Mouse (Mus musculus): ENCODE measurements around the gene Coil. TPM values are rescaled to one million over a fixed set of nuclear protein-coding genes. Genes with fewer than 3 reads are reported as not detected.

Coil gene
- total RNA-seq, 2 experiments from 2014 or later: 8.9 to 10.0 TPM

DNA sequence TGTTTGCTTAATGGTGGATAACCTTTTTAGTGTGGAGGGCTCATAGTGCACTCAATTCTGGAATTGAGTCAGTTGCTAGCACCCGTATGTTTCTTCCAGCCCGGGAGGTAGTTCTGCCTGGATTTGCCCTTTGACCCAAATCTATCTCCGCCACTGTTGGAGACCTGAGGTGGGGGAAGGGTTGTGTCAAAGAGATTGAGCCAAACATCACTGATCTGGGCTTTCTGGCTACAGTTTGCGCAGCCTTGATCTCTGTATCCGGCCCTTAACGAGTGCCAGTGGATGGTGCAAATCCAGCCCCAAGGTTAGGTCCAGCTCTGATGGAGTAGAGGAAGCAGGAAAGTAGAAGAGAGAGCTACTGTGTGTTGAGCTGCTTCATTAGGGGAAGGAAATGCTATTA lies 33.0 kb downstream of the Coil start:
- no peak for DNase-seq (ENCODE audit: low spot score in 2 of 2)

DNA sequence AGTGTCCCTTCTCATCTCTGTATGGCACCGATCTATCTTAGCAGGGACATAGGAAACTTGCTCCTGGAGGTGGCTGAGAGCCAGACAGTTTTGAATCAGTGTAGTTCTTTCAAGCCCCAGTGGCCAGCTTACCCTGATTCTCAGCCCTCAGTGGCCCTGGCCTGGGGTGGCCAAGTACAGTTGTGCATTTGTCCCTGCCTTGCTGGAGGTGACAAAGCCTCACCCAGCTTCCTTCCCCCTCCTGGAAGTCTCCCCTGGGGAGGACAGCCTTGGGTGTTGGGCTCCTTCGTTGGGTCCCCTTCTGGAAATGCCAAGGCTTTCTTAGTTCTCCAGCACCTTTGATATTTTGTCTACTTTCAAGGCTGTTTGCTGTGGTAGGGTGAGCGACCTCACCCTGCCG lies 33.7 kb downstream of the Coil start:
- DNase-seq (ENCODE audit: low spot score in 2 of 2): no peak

DNA sequence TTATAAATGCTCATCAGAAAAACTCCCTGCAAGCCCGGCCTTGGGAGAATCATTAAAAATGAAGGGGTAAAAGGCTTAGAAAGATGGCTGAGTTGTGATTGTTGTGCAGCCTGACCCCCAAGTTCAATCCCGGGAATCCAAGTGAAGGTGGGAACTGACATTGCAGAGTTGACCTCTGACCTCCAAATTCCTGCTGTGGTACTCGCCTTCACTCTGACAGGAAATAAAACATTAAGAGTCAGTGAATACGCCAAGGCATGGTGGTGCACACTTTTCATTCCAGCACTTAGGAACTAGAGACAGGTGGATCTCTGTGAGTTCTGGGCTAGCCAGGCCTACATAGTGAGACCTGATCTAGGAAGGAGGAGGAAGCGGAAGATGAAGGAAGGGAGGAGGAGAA lies 35.4 kb downstream of the Coil start:
- no peak for DNase-seq (ENCODE audit: low spot score in 2 of 2)

GRCm38 (mm10) chr11:89006404-89006803 lies 36.4 kb downstream of the Coil start:
- no peak for DNase-seq (ENCODE audit: low spot score in 2 of 2)

- DNase-seq (ENCODE audit: low spot score in 2 of 2): no peak
These were observed 37.5 kb downstream of the Coil start for GRCm38 (mm10) chr11:89007582-89007981.

GRCm38 (mm10) chr11:89009066-89009465 lies 39.0 kb downstream of the Coil start:
- DNase-seq (ENCODE audit: low spot score in 2 of 2): no peak

- no peak for DNase-seq (ENCODE audit: low spot score in 2 of 2)
These were observed 39.4 kb downstream of the Coil start for GRCm38 (mm10) chr11:89009496-89009895.

DNA sequence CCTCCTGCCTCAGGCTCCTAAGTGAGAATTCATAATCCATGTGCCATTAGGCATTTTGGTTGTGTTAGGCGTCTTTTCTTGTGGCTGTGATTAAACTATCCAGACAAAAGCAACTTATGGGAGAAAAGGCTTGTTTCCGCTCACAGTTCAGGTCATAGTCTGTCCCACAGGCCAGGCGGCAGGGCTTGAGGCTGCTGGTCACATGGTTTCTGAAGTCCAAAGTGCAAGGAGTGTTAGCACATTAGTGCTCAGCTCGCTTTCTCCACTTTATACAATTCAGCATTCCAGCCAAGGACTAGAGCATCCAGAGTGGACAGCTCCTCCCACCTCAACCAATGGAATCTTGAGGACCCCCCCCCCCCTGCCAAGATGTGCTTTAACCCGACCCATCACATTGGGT lies 42.2 kb downstream of the Coil start:
- no peak for DNase-seq (ENCODE audit: low spot score in 2 of 2)

- no peak for DNase-seq (ENCODE audit: low spot score in 2 of 2)
These were observed 47.6 kb downstream of the Coil start for GRCm38 (mm10) chr11:89017514-89018182.

DNA sequence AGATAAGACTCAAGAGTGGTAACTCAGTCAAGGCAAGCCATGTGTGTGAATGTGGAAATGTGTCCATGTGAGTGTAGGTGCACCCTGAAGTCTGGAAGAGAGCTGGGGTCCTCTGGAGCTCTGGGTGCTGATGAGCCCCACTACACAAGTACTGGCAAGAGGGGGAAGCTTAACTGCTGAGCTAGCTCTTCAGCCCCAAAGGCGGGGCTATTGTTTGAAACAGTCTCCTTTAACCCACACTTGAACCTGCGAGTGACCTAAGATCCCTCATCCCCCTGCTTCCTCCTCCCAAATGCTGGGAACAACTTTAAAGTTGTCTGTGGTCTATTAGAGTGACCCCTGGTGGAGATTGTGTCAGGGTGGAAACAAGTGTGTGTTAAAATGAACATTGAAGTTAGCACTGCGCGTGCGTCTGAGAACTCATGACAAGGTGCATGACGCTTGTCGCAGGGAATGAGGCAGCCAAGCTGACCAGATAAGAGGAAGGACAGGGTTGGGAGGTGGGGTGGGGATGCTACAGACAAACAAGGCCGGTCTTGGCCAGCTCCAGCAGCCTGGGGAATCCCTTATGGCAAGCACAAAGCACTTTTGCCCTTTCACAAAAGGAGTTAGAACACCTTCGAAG lies 50.7 kb downstream of the Coil start:
- DNase-seq (ENCODE audit: low spot score in 2 of 2): no peak

DNA sequence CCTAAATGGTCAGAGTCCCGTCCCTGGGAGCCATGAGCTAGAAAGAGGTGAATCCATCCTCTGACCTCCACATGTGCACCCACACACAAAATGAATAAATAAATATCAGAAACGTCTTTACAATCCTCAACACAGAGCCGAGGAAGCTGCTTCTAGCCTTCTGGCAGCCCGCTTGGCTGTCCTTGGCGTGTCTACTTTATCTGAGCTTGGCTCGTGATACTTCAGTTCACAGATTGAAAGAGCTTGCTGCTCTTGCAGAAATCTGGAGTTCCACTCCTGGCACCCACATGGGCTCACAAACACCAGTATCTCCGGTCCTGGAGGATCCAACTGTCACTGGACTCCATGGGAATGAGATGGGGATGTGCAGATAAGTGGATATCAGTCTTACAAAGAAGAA lies 51.6 kb downstream of the Coil start:
- DNase-seq (ENCODE audit: low spot score in 2 of 2): no peak

- DNase-seq (ENCODE audit: low spot score in 2 of 2): no peak
These were observed 52.2 kb downstream of the Coil start for GRCm38 (mm10) chr11:89022120-89022731.

GRCm38 (mm10) chr11:89023477-89023876 lies 53.4 kb downstream of the Coil start:
- no peak for DNase-seq (ENCODE audit: low spot score in 2 of 2)

GRCm38 (mm10) chr11:89024181-89024881 lies 54.3 kb downstream of the Coil start:
- DNase-seq (ENCODE audit: low spot score in 2 of 2): peak; percentile 52 to 81

DNA sequence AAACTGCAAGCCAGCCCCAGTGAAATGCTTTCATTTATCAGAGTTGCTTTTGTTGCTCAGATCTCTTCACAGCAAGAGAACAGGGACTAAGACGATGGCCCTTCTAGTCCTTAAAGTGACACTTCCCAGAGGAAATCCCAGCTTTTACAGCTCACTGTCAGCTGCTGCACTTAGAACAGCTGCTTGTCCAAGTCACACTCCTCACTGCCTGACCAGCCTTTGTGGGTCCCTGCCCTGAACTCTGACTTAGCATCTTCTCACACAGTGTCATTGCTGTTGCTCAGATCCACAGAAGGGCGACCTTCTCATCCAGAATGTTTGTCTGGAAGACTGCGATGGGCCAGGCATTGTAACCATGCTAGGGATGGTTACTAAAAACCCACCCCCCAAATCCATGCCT lies 55.6 kb downstream of the Coil start:
- no peak for DNase-seq (ENCODE audit: low spot score in 2 of 2)

- no peak for DNase-seq (ENCODE audit: low spot score in 2 of 2)
These were observed 56.1 kb downstream of the Coil start for GRCm38 (mm10) chr11:89026117-89026516.

- no peak for DNase-seq (ENCODE audit: low spot score in 2 of 2)
These were observed 57.9 kb downstream of the Coil start for GRCm38 (mm10) chr11:89027955-89028361.

GRCm38 (mm10) chr11:89028871-89029405 lies 58.9 kb downstream of the Coil start:
- no peak for DNase-seq (ENCODE audit: low spot score in 2 of 2)

- no peak for DNase-seq (ENCODE audit: low spot score in 2 of 2)
These were observed 60.5 kb downstream of the Coil start for GRCm38 (mm10) chr11:89030552-89030951.

DNA sequence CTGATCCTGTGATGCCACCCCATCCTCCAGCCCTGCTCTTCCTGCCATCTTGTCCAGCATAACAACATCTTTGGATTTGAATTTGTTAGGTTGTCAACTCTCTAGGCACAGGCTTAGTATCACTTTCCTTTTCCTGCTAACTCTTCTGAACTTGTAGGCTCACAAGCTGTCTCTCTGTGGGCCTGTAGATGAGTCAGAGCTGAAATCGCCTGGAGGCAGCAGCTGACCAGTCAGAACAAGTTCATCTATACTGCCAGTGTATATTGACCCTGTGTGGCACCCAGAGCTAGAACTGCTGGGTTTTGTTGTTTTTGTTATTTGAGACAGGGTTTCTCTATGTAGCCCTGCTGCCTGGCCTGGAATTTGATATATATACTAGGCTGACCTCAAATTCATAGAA lies 61.1 kb downstream of the Coil start:
- no peak for DNase-seq (ENCODE audit: low spot score in 2 of 2)

DNA sequence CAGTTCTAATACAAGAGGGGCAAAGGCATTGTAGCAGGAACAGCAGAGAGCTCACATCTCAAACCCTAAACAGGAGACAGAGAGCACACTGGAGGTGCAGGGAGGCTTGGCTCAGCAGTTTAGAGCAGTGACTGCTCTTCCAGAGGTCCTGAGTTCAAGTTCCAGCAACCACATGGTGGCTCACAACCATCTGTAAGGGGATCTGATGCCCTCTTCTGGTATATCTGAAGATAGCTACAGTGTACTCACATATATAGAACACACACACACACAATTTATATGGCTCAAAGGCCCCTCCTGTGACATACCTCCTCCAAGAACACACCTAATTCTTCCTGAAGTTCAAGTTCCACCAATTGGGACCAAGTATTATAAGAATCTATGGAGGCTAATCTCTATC lies 64.5 kb downstream of the Coil start:
- DNase-seq (ENCODE audit: low spot score in 2 of 2): no peak

DNA sequence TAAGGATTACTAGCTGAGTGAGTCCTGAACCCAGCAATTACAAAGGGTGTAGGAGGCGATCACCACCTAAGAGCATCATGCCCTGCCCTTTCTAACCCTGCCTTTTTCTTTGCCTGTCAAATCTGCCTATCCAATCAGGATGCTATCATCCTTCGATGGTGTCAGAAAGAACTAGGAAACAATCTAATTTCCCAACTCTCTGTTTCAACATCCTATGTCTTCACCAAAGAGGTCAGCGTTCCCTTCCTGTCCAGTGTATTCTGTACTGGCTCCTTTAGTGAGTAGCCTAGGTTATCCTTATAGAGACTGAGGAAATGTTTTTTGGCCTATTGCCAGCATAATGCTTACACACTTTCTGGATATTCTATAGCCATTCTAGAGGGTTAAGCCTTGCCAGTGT lies 65.5 kb downstream of the Coil start:
- DNase-seq (ENCODE audit: low spot score in 2 of 2): no peak
